Comparison of ENCODE assay signal across 15 mouse cellular contexts in genomic region chr12:29257011-29257734, GRCm38 (mm10).
A peak's percentile ranks its signal among the peaks of the same experiment; 100 is the strongest.
DNase-seq lines count a peak whose midpoint lies in the region; ATAC-seq lines count a peak whose summit lies in the region.
"Had no signal": no experiment of that assay in that cellular context is flagged by ENCODE, and none has a peak within 500 bp of the region (broad histone marks: within the 10 kb centered on the region; RNA-seq: fewer than 3 reads in every experiment).

No protein-coding gene starts in this region.

- ATAC-seq in embryonic facial prominence, embryonic 13.5 days (ENCODE audit: insufficient number of reproducible peaks, insufficient read depth, low FRiP score, low TSS enrichment, low read depth) = no peak
- peak; percentile 24; the same call in 1 of the 2 replicates for ATAC-seq in hindbrain, embryonic 14.5 days (ENCODE audit: low FRiP score)
- peak; percentile 78 for ATAC-seq in midbrain, embryonic 13.5 days
- no peak for ATAC-seq in liver, embryonic 11.5 days (replicated peaks; ENCODE audit: low FRiP score)

- WGBS in embryonic facial prominence, embryonic 13.5 days = 13% methylated on average over 7 of the region's 7 CpGs
- 9% methylated on average over 7 of the region's 7 CpGs for WGBS in hindbrain, embryonic 14.5 days
- 8% methylated on average over 7 of the region's 7 CpGs for WGBS in midbrain, embryonic 13.5 days
- 45% methylated on average over 7 of the region's 7 CpGs for WGBS in liver, embryonic 11.5 days

- peak overlapping the region; percentile 51; the same call in 1 of the 2 replicates for H3K4me2 ChIP-seq in embryonic facial prominence, embryonic 13.5 days
- H3K4me2 ChIP-seq in hindbrain, embryonic 14.5 days (replicated peaks) = no peak overlapping the region
- peak overlapping the region; percentile 21; the same call in 1 of the 2 replicates for H3K4me2 ChIP-seq in midbrain, embryonic 13.5 days (replicated peaks)
- no peak overlapping the region for H3K4me2 ChIP-seq in liver, embryonic 11.5 days

- H3K4me1 ChIP-seq in embryonic facial prominence, embryonic 13.5 days = peaks cover 22% of the 10 kb centered on the region
- H3K4me1 ChIP-seq in hindbrain, embryonic 14.5 days (replicated peaks; ENCODE audit: control insufficient read depth, insufficient read depth, low read length) = peaks cover 25% of the 10 kb centered on the region
- peaks cover 36% of the 10 kb centered on the region for H3K4me1 ChIP-seq in midbrain, embryonic 13.5 days (replicated peaks)
- no peaks in the 10 kb centered on the region; the same call in 1 of the 2 replicates for H3K4me1 ChIP-seq in liver, embryonic 11.5 days (replicated peaks; ENCODE audit: control insufficient read depth, insufficient read depth, low read length)

- H3K27me3 ChIP-seq in embryonic facial prominence, embryonic 13.5 days = no peaks in the 10 kb centered on the region
- H3K27me3 ChIP-seq in hindbrain, embryonic 14.5 days (ENCODE audit: control insufficient read depth, insufficient read depth, low read length) = no peaks in the 10 kb centered on the region
- H3K27me3 ChIP-seq in midbrain, embryonic 13.5 days = no peaks in the 10 kb centered on the region
- H3K27me3 ChIP-seq in liver, embryonic 11.5 days (replicated peaks; ENCODE audit: control insufficient read depth, insufficient read depth, low read length) = no peaks in the 10 kb centered on the region
- H3K27me3 ChIP-seq: limb, embryonic 15.5 days had no signal

- no peak overlapping the region for H3K4me3 ChIP-seq in embryonic facial prominence, embryonic 13.5 days
- H3K4me3 ChIP-seq in hindbrain, embryonic 14.5 days (replicated peaks; ENCODE audit: low read length) = no peak overlapping the region
- H3K4me3 ChIP-seq in midbrain, embryonic 13.5 days (replicated peaks) = no peak overlapping the region
- no peak overlapping the region for H3K4me3 ChIP-seq in liver, embryonic 11.5 days (ENCODE audit: low read depth, low read length)
- H3K4me3 ChIP-seq: limb, embryonic 15.5 days had no signal

- H3K36me3 ChIP-seq in embryonic facial prominence, embryonic 13.5 days = no peaks in the 10 kb centered on the region
- H3K36me3 ChIP-seq in hindbrain, embryonic 14.5 days (replicated peaks; ENCODE audit: control insufficient read depth, insufficient read depth) = no peaks in the 10 kb centered on the region
- no peaks in the 10 kb centered on the region for H3K36me3 ChIP-seq in midbrain, embryonic 13.5 days
- H3K36me3 ChIP-seq in liver, embryonic 11.5 days (ENCODE audit: control insufficient read depth, insufficient read depth, low read length) = no peaks in the 10 kb centered on the region
- H3K36me3 ChIP-seq: limb, embryonic 15.5 days had no signal

- DNase-seq in MN1 (ENCODE audit: low spot score) = peak; percentile 35
- DNase-seq in hindbrain, embryonic 14.5 days (ENCODE audit: low spot score) = no peak
- DNase-seq in spleen, postnatal 10 days (ENCODE audit: low spot score in 2 of 2) = no peak
- DNase-seq in B cell, adult 2 months = no peak
- no peak for DNase-seq in liver, embryonic 11.5 days (ENCODE audit: low spot score)
- DNase-seq in layer of hippocampus, postnatal 36 days = no peak
- DNase-seq: adrenal gland, adult 2 months; cerebellum, adult 11-12 months; gastrocnemius, postnatal 36 days; heart, postnatal 14 days; kidney, postnatal 10 days had no signal

- H3K9me3 ChIP-seq in embryonic facial prominence, embryonic 13.5 days = no peaks in the 10 kb centered on the region
- no peaks in the 10 kb centered on the region for H3K9me3 ChIP-seq in hindbrain, embryonic 14.5 days (ENCODE audit: control insufficient read depth, low read length)
- no peaks in the 10 kb centered on the region for H3K9me3 ChIP-seq in midbrain, embryonic 13.5 days
- no peaks in the 10 kb centered on the region for H3K9me3 ChIP-seq in liver, embryonic 11.5 days (ENCODE audit: control insufficient read depth, low read length)
- H3K9me3 ChIP-seq: limb, embryonic 15.5 days had no signal

- no peak overlapping the region for H3K9ac ChIP-seq in embryonic facial prominence, embryonic 13.5 days
- H3K9ac ChIP-seq in hindbrain, embryonic 14.5 days = peak overlapping the region; percentile 41; the same call in 1 of the 2 replicates
- H3K9ac ChIP-seq in midbrain, embryonic 13.5 days (replicated peaks) = no peak overlapping the region
- H3K9ac ChIP-seq in liver, embryonic 11.5 days (ENCODE audit: low read depth, low read length) = no peak overlapping the region
- H3K9ac ChIP-seq: limb, embryonic 15.5 days had no signal

- H3K27ac ChIP-seq in embryonic facial prominence, embryonic 13.5 days = 0 out of 2 replicates have a peak overlapping the region, but pooled peaks have one; percentile 22
- peak overlapping the region; percentile 89 for H3K27ac ChIP-seq in hindbrain, embryonic 14.5 days
- peak overlapping the region; percentile 87 for H3K27ac ChIP-seq in midbrain, embryonic 13.5 days
- no peak overlapping the region for H3K27ac ChIP-seq in liver, embryonic 11.5 days (ENCODE audit: low read depth, low read length)
- H3K27ac ChIP-seq: limb, embryonic 15.5 days; macrophage had no signal

Comparison
In these comparisons a context has a peak if more than half of its experiments do, and no peak if none do; other contexts are left out.
1. ATAC-seq: peak in hindbrain, embryonic 14.5 days (single experiment) and midbrain, embryonic 13.5 days (single experiment); none in embryonic facial prominence, embryonic 13.5 days (single experiment) and liver, embryonic 11.5 days (single experiment).
2. H3K4me2 ChIP-seq: peak in embryonic facial prominence, embryonic 13.5 days (single experiment) and midbrain, embryonic 13.5 days (single experiment); none in hindbrain, embryonic 14.5 days (single experiment) and liver, embryonic 11.5 days (single experiment).